Mouse (Mus musculus) heart, adult 2 months (tissue): ENCODE data around the gene Lat2.

Source experiments
- CTCF ChIP-seq: fragments of 200-600 bp; IDR thresholded peaks from 2 replicates; pipeline ENCODE4 v1.8.1; 2022; ENCODE audit warnings: antibody characterized with exemption, mild to moderate bottlenecking, moderate library complexity
- EP300 ChIP-seq: fragments of 200-500 bp; IDR thresholded peaks from 2 replicates; pipeline ENCODE4 v1.6.1; 2011; ENCODE audit warnings: low read depth, low read length, control low read depth; ENCODE audit not compliant: insufficient read depth
- POLR2A ChIP-seq: fragments of 200-500 bp; IDR thresholded peaks from 2 replicates; pipeline ENCODE4 v1.6.1; 2011; ENCODE audit warnings: mild to moderate bottlenecking, low read depth, low read length, control low read depth; ENCODE audit not compliant: insufficient read depth

DNA sequence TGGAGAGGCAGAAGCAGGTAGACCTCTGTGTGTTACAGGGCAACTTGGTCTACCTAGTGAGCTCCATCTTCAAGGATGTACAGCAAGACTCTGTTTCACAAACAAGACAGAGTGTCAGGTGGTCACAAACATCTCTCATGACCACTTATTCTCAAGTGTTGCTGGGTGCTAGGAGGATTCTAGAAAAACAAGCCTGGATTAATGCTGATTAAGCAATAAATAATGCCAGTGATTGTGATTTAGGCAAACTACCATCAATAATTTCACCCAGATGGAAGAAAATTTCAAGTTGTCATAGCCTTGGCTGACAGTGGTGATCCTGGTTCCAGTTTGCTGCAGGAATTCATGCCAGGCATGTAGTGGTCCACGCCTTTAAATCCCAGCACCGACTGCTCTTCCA is 50.6 kb downstream of the Lat2 start:
- TF ChIP-seq CTCF, result no peak
- TF ChIP-seq POLR2A, result no peak
- TF ChIP-seq EP300, result no peak
